Mouse (Mus musculus): Measurements from ENCODE around the gene Itih3. TPM values are rescaled to one million over a fixed set of nuclear protein-coding genes. Genes with fewer than 3 reads are reported as not detected.

The Itih3 gene
- polyA plus RNA-seq, 1 experiment from 2014 or later, result 1.6 TPM

DNA sequence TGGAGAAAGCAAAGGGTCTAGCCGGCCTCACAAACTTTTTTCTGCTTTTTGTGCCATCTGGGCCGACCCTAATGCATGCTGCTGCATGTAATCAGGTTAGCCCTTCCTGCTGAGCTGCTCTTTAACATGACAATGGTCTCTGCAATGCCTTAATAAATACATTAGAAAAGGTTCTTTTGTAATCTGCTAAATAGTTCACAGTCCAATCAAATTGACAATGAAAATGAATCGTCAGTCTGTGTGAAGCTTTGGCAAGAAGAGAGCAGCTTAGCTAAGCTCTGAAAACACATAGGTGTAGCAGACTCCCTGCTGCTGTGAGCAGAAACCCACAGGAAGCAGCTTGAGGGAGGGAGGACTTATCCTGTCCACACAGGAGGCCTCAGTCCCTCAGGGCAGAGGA lies 23.6 kb downstream of the Itih3 start:
- H3K9me3 ChIP-seq (replicated peaks), result no peaks in the 10 kb centered on the region
- no peaks in the 10 kb centered on the region for H3K4me1 ChIP-seq (replicated peaks)
- H3K4me2 ChIP-seq, result no peak overlapping the region
- 61% methylated on average over 3 of the region's 3 CpGs for WGBS
- H3K36me3 ChIP-seq, result no peaks in the 10 kb centered on the region
- H3K4me3 ChIP-seq, result no peak overlapping the region
- no peak overlapping the region for H3K27ac ChIP-seq
- H3K9ac ChIP-seq, result no peak overlapping the region
- H3K27me3 ChIP-seq, result no peaks in the 10 kb centered on the region
- no peak for ATAC-seq (replicated peaks; ENCODE audit: insufficient number of reproducible peaks, insufficient read depth, low FRiP score, low read depth)

DNA sequence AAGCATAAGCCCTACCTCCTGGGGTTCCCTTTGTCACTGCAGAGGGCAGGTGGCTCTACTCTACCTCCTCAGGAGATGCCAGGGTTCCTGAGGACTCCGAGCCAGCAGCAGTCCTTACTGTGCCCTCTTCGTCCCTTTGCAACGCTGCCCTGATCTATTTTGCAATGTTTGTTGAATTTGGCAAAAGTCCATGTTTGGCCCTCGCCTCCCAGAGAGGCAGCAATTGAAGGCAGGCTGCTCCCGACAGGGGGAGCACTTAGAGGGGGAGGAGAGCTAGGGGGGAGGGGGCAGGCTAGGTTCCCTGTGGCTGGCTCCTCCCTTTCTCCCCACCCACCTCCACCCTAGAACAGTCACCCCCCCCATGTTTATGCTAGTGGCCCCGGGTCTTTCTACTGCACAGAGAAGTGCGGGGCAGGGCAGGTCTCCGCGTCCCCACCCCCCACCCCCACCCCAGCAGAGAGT lies 35.3 kb downstream of the Itih3 start:
- Histone ChIP-seq H3K4me1 (replicated peaks) (peaks cover 8% of the 10 kb centered on the region), H3K4me3 (no peak overlapping the region), H3K4me2 (peak overlapping the region; percentile 36; the same call in 1 of the 2 replicates), H3K36me3 (no peaks in the 10 kb centered on the region), H3K27me3 (no peaks in the 10 kb centered on the region), H3K27ac (no peak overlapping the region), H3K9me3 (replicated peaks) (no peaks in the 10 kb centered on the region), H3K9ac (no peak overlapping the region)
- no peak for ATAC-seq (replicated peaks; ENCODE audit: insufficient number of reproducible peaks, insufficient read depth, low FRiP score, low read depth)
- WGBS, result 9% methylated on average over 9 of the region's 9 CpGs

GRCm38 (mm10) chr14:30886204-30886603 lies 37.4 kb downstream of the Itih3 start, which contains the start of gene Itih4:
Gene Itih4 (plus strand): TSS chr14:30886476.
- no peaks in the 10 kb centered on the region for H3K9me3 ChIP-seq (replicated peaks)
- no peak for ATAC-seq (replicated peaks; ENCODE audit: insufficient number of reproducible peaks, insufficient read depth, low FRiP score, low read depth)
- H3K36me3 ChIP-seq, result no peaks in the 10 kb centered on the region
- H3K27me3 ChIP-seq, result no peaks in the 10 kb centered on the region
- H3K9ac ChIP-seq, result no peak within 1 kb of the TSS
- peaks cover 8% of the 10 kb centered on the region for H3K4me1 ChIP-seq (replicated peaks)
- no peak within 1 kb of the TSS for H3K4me3 ChIP-seq
- H3K4me2 ChIP-seq, result no peak within 1 kb of the TSS
- no peak within 1 kb of the TSS for H3K27ac ChIP-seq
- 63% methylated on average over 3 of the region's 3 CpGs for WGBS

DNA sequence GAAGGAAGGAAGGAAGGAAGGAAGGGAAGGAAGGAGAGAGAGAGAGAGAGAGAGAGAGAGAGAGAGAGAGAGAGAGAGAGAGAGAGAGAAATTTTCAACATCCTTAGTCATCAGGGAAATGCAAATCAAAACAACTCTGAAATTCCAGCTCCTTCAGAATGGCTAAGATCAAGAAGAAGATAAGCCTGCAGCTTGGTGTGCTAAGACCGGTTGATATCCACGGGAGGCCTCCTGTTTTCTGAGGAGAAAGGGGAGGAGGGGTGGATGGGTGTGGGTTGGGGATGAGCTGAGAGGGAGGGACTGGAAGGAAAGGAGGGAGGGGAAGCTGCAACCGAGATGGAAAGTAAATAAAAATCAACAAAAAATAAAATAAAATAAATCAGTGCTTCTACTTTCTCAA lies 38.3 kb downstream of the Itih3 start:
- Histone ChIP-seq H3K4me2 (no peak overlapping the region), H3K4me3 (no peak overlapping the region), H3K27ac (no peak overlapping the region), H3K27me3 (no peaks in the 10 kb centered on the region), H3K9me3 (replicated peaks) (no peaks in the 10 kb centered on the region), H3K9ac (no peak overlapping the region), H3K36me3 (no peaks in the 10 kb centered on the region), H3K4me1 (replicated peaks) (peaks cover 8% of the 10 kb centered on the region)
- no peak for ATAC-seq (replicated peaks; ENCODE audit: insufficient number of reproducible peaks, insufficient read depth, low FRiP score, low read depth)
- WGBS, result 13% methylated on average over 3 of the region's 3 CpGs

DNA sequence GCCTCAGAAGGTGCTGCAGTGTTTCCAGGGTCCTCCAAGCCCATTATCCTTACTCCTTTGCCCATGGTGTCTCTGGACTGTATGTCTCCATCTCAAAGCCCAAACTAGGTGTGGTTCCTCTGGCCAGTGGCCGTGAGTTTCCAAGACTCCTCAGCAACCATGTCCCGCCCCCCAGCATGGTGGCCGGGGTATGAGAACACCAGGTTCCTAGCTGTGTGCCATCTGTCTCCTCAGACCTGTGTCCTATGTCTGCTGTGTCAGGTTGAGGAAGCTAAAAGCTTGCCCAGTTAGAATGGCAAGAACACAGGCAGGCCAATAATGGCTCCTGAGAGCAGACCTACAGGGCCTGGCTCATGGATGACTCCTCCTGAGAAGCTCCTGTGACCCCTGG lies 41.8 kb downstream of the Itih3 start:
- ATAC-seq (replicated peaks; ENCODE audit: insufficient number of reproducible peaks, insufficient read depth, low FRiP score, low read depth), result no peak
- WGBS, result 92% methylated on average over 3 of the region's 3 CpGs
- no peak overlapping the region for H3K4me3 ChIP-seq
- no peak overlapping the region for H3K9ac ChIP-seq
- H3K4me1 ChIP-seq (replicated peaks), result peaks cover 20% of the 10 kb centered on the region
- H3K27ac ChIP-seq, result no peak overlapping the region
- no peaks in the 10 kb centered on the region for H3K27me3 ChIP-seq
- H3K4me2 ChIP-seq, result no peak overlapping the region
- H3K9me3 ChIP-seq (replicated peaks), result no peaks in the 10 kb centered on the region
- no peaks in the 10 kb centered on the region for H3K36me3 ChIP-seq

- WGBS, result 76% methylated on average over 17 of the region's 17 CpGs
- Histone ChIP-seq H3K4me2 (no peak overlapping the region), H3K27me3 (no peaks in the 10 kb centered on the region), H3K9ac (no peak overlapping the region), H3K4me3 (no peak overlapping the region), H3K4me1 (replicated peaks) (peaks cover 20% of the 10 kb centered on the region), H3K36me3 (no peaks in the 10 kb centered on the region), H3K27ac (no peak overlapping the region), H3K9me3 (replicated peaks) (no peaks in the 10 kb centered on the region)
- ATAC-seq (replicated peaks; ENCODE audit: insufficient number of reproducible peaks, insufficient read depth, low FRiP score, low read depth), result no peak
These were observed 42.5 kb downstream of the Itih3 start for GRCm38 (mm10) chr14:30880811-30881717.

DNA sequence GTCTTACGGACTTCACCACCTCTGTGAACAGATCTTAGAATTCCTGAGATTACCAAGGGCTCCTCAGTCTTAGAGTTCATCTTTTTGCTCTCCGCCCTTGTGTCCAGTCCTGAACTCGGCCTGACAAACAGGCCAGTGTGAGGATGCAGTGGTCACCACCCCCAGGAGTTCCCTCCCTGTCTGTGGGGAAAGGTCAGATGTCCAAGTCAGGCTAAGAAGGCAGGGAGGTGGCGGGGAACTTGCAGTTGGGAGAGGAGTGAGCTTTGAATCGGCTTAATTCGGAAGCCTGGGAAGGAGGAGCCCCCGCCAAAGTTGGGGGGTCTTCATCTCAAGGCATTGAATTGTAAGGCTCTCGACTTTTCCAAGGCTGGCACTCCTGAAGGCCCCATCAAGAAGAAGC lies 43.3 kb downstream of the Itih3 start:
- no peak overlapping the region for H3K4me3 ChIP-seq
- WGBS, result 73% methylated on average over 8 of the region's 8 CpGs
- ATAC-seq (replicated peaks; ENCODE audit: insufficient number of reproducible peaks, insufficient read depth, low FRiP score, low read depth), result no peak
- H3K9me3 ChIP-seq (replicated peaks), result no peaks in the 10 kb centered on the region
- peaks cover 22% of the 10 kb centered on the region for H3K4me1 ChIP-seq (replicated peaks)
- no peak overlapping the region for H3K9ac ChIP-seq
- H3K27me3 ChIP-seq, result no peaks in the 10 kb centered on the region
- H3K36me3 ChIP-seq, result no peaks in the 10 kb centered on the region
- no peak overlapping the region for H3K27ac ChIP-seq
- no peak overlapping the region for H3K4me2 ChIP-seq

DNA sequence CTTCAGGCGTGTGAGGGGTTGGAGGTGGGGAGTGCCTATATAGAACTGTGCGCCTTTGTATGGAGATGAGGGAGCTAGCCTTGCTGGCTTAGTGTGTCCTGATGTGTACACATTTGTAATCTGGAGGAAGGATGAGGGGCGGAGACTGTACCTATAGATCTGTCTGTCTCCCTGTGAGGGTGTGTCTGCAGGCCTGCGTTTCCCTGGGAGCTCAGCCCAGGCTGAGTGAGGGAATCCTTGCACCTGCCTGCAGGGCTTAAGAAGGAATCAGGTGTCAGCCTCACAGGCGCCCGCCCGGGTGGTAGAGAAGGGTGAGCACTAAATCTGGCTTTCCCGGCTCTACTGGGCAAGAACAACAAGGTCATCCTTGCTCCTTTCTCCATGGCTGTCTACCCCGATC lies 43.8 kb downstream of the Itih3 start:
- ATAC-seq (replicated peaks; ENCODE audit: insufficient number of reproducible peaks, insufficient read depth, low FRiP score, low read depth), result 0 out of 2 replicates have a peak, but pooled peaks have one; percentile 10
- H3K4me2 ChIP-seq, result no peak overlapping the region
- no peak overlapping the region for H3K4me3 ChIP-seq
- no peaks in the 10 kb centered on the region for H3K9me3 ChIP-seq (replicated peaks)
- H3K9ac ChIP-seq, result no peak overlapping the region
- 62% methylated on average over 9 of the region's 9 CpGs for WGBS
- H3K27ac ChIP-seq, result peak overlapping the region; percentile 76; the same call in 1 of the 2 replicates
- H3K36me3 ChIP-seq, result no peaks in the 10 kb centered on the region
- peaks cover 22% of the 10 kb centered on the region for H3K4me1 ChIP-seq (replicated peaks)
- H3K27me3 ChIP-seq, result no peaks in the 10 kb centered on the region

DNA sequence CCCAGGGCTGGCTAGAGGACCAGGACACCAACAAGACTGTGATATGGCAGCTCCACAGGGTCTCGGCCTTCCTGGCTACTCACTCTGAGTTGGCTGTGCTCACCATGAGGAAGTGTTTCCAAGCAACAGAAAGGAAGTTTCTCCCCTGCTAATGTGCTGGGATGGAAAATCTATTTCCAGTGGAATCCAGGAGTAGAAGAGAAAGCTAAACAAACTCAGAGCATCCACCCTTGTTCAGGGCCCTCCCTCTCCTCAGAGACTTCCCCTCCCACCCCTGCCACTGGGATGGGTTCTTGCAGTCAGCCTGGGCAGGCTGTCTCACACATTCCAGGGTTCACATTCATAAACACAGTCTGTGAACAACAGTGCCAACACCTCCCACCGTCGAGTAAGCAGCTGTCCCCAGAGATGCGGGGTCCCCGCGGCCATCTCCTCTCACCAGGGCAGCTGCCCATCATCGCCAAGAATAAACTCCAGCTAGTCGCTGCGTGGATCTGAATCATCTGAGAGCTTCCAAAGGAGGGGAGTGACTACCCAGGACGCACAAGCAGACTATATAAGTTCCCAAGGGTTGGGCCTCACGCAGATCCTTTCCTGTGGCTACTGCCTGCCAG lies 44.5 kb downstream of the Itih3 start, which contains the start of gene Mustn1:
TSS of gene Mustn1 (plus strand) at position 243 of the 614 bp plus-strand sequence.
- H3K4me1 ChIP-seq (replicated peaks), result peaks cover 28% of the 10 kb centered on the region
- no peaks in the 10 kb centered on the region for H3K9me3 ChIP-seq (replicated peaks)
- no peaks in the 10 kb centered on the region for H3K27me3 ChIP-seq
- H3K36me3 ChIP-seq, result 0 out of 2 replicates have a peak, but pooled peaks cover 3% of the 10 kb centered on the region
- WGBS, result 36% methylated on average over 11 of the region's 11 CpGs
- peak; percentile 63 for ATAC-seq (replicated peaks; ENCODE audit: insufficient number of reproducible peaks, insufficient read depth, low FRiP score, low read depth)
- peak within 1 kb of the TSS; percentile 76 for H3K27ac ChIP-seq
- H3K4me3 ChIP-seq, result no peak within 1 kb of the TSS
- no peak within 1 kb of the TSS for H3K9ac ChIP-seq
- H3K4me2 ChIP-seq, result no peak within 1 kb of the TSS

DNA sequence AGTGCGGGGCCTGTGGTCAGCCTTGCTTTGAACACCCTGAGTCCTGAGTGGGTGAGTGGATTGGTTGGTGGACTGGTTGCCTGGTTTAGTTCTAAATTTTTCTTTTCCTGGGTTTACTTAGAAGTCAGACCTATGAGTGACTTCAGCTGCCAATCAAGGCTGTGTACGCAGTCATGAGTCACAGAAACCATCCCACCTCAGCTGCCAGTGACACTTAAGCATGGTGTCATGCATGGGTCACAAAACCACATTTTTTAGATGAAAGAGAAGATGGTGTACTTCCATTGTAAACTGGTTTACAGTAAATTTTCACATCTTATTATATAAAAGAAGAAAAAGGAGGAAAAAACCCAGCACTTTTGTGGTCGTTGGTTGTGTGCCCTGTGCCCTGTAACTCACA lies 45.7 kb downstream of the Itih3 start:
- H3K36me3 ChIP-seq, result 0 out of 2 replicates have a peak, but pooled peaks cover 6% of the 10 kb centered on the region
- no peak for ATAC-seq (replicated peaks; ENCODE audit: insufficient number of reproducible peaks, insufficient read depth, low FRiP score, low read depth)
- no peak overlapping the region for H3K4me3 ChIP-seq
- 88% methylated on average over 3 of the region's 3 CpGs for WGBS
- H3K9ac ChIP-seq, result no peak overlapping the region
- no peak overlapping the region for H3K27ac ChIP-seq
- no peaks in the 10 kb centered on the region for H3K9me3 ChIP-seq (replicated peaks)
- peaks cover 32% of the 10 kb centered on the region for H3K4me1 ChIP-seq (replicated peaks)
- no peak overlapping the region for H3K4me2 ChIP-seq
- no peaks in the 10 kb centered on the region for H3K27me3 ChIP-seq

DNA sequence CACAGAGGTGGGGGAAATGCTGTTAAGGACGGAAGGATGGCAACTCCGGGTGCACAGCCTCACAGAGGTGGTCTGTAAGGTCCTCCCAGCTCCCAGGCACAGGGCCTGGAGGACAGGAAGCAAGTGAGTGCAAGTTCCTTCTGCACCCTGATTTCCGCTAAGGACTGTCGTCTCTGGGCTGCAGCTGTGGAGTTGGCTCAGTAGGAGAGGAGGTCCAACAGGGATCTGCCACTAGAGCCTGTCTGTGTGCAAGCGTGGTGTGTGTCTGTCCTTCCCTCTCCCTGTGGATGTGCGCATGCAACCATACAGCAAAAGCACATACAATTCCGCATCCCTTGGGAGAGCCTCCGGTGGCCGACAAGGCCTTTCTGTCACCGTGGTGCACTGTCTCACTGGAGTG lies 47.1 kb downstream of the Itih3 start:
- H3K4me3 ChIP-seq, result no peak overlapping the region
- H3K4me2 ChIP-seq, result no peak overlapping the region
- ATAC-seq (replicated peaks; ENCODE audit: insufficient number of reproducible peaks, insufficient read depth, low FRiP score, low read depth), result no peak
- no peak overlapping the region for H3K27ac ChIP-seq
- no peaks in the 10 kb centered on the region for H3K9me3 ChIP-seq (replicated peaks)
- WGBS, result 81% methylated on average over 10 of the region's 10 CpGs
- no peak overlapping the region for H3K9ac ChIP-seq
- H3K27me3 ChIP-seq, result no peaks in the 10 kb centered on the region
- H3K4me1 ChIP-seq (replicated peaks), result peaks cover 33% of the 10 kb centered on the region
- 0 out of 2 replicates have a peak, but pooled peaks cover 6% of the 10 kb centered on the region for H3K36me3 ChIP-seq

Measured in heart, embryonic 15.5 days (tissue).